8 mouse cellular contexts compared by ENCODE assay signal in genomic region chr13:73846589-73847464, GRCm38 (mm10). TPM values are rescaled to one million over a fixed set of nuclear protein-coding genes. Genes with fewer than 3 reads are reported as not detected.
DNase-seq lines count a peak whose midpoint lies in the region; ATAC-seq and TF ChIP-seq lines count a peak whose summit lies in the region.

No protein-coding gene starts in this region.

- peak overlapping the region; percentile 79 for H3K9ac ChIP-seq in hindbrain, embryonic 13.5 days
- 0 out of 2 replicates have a peak overlapping the region, but pooled peaks have one; percentile 50 for H3K9ac ChIP-seq in liver, postnatal 0 days (replicated peaks)
- H3K9ac ChIP-seq in stomach, embryonic 16.5 days (ENCODE audit: low read length): peak overlapping the region; percentile 75

- no peaks in the 10 kb centered on the region for H3K9me3 ChIP-seq in hindbrain, embryonic 13.5 days
- H3K9me3 ChIP-seq in liver, postnatal 0 days (ENCODE audit: low read length): no peaks in the 10 kb centered on the region
- H3K9me3 ChIP-seq in stomach, embryonic 16.5 days (replicated peaks; ENCODE audit: control insufficient read depth, low read length): no peaks in the 10 kb centered on the region

- TF ChIP-seq CTCF in liver, postnatal 0 days (IDR thresholded peaks at IDR 0.05; ENCODE audit: low read depth): no peak

- H3K36me3 ChIP-seq in hindbrain, embryonic 13.5 days: no peaks in the 10 kb centered on the region
- H3K36me3 ChIP-seq in liver, postnatal 0 days (replicated peaks; ENCODE audit: insufficient read depth, low read length): no peaks in the 10 kb centered on the region
- no peaks in the 10 kb centered on the region for H3K36me3 ChIP-seq in stomach, embryonic 16.5 days (ENCODE audit: control insufficient read depth, insufficient read depth, low read length)

- no peak overlapping the region for H3K27ac ChIP-seq in hindbrain, embryonic 13.5 days
- H3K27ac ChIP-seq in liver, postnatal 0 days (ENCODE audit: low read depth): no peak overlapping the region
- H3K27ac ChIP-seq in stomach, embryonic 16.5 days (ENCODE audit: low read length): no peak overlapping the region

- TF ChIP-seq EP300 in liver, postnatal 0 days (IDR thresholded peaks at IDR 0.05; ENCODE audit: low read depth): no peak

- H3K27me3 ChIP-seq in hindbrain, embryonic 13.5 days: peaks cover 35% of the 10 kb centered on the region
- H3K27me3 ChIP-seq in liver, postnatal 0 days (ENCODE audit: insufficient read depth, low read length): peaks cover 37% of the 10 kb centered on the region
- peaks cover 21% of the 10 kb centered on the region for H3K27me3 ChIP-seq in stomach, embryonic 16.5 days (ENCODE audit: control insufficient read depth, insufficient read depth, low read length)

- peak overlapping the region; percentile 65 for H3K4me3 ChIP-seq in hindbrain, embryonic 13.5 days
- H3K4me3 ChIP-seq in liver, postnatal 0 days (ENCODE audit: low read depth, low read length): peak overlapping the region; percentile 57
- peak overlapping the region; percentile 70 for H3K4me3 ChIP-seq in stomach, embryonic 16.5 days (replicated peaks; ENCODE audit: low read length)

- peak; percentile 33 for DNase-seq in adrenal gland, adult 2 months
- no peak for DNase-seq in adrenal gland, adult 8-10 months
- DNase-seq in urinary bladder, adult 2 months (ENCODE audit: low spot score): peak; percentile 37
- DNase-seq in urinary bladder, postnatal 36 days (ENCODE audit: low spot score in 2 of 2): no peak
- DNase-seq in liver, postnatal 0 days: peak; percentile 24
- DNase-seq in cerebellum, postnatal 36 days: no peak

- H3K4me1 ChIP-seq in hindbrain, embryonic 13.5 days (replicated peaks): peaks cover 6% of the 10 kb centered on the region
- peaks cover 8% of the 10 kb centered on the region for H3K4me1 ChIP-seq in liver, postnatal 0 days (ENCODE audit: insufficient read depth)
- no peaks in the 10 kb centered on the region for H3K4me1 ChIP-seq in stomach, embryonic 16.5 days (ENCODE audit: control insufficient read depth, insufficient read depth, low read length)

- peak; percentile 85 for ATAC-seq in hindbrain, embryonic 13.5 days (ENCODE audit: low FRiP score)
- ATAC-seq in liver, postnatal 0 days: peak; percentile 15; the same call in 1 of the 2 replicates
- ATAC-seq in stomach, embryonic 16.5 days (ENCODE audit: insufficient read depth, low FRiP score): peak; percentile 7; the same call in 1 of the 2 replicates

- under 1% methylated on average over 59 of the region's 65 CpGs for WGBS in hindbrain, embryonic 13.5 days
- WGBS in liver, postnatal 0 days (ENCODE audit: insufficient replicate concordance): 2% methylated on average over 57 of the region's 65 CpGs
- WGBS in stomach, embryonic 16.5 days: under 1% methylated on average over 60 of the region's 65 CpGs

- H3K4me2 ChIP-seq in hindbrain, embryonic 13.5 days: peak overlapping the region; percentile 88
- H3K4me2 ChIP-seq in liver, postnatal 0 days (ENCODE audit: low read depth, low read length): peak overlapping the region; percentile 83
- H3K4me2 ChIP-seq in stomach, embryonic 16.5 days (ENCODE audit: low read depth, low read length): peak overlapping the region; percentile 96

RNA-seq across cellular contexts. Expression of gene Nkd2, which starts 0.6 kb away (rescaled TPM):
- total RNA-seq in adrenal gland, adult 2 months (2021): 1 to 10 TPM; 1.4 to 2.8 TPM
- polyA plus RNA-seq in adrenal gland, adult 2 months (2012; rRNA removed): 1.8 and 3.7 TPM in 2 replicates
- 1 to 10 TPM; 2.5 to 3.7 (median 2.7) TPM for total RNA-seq in adrenal gland, adult 8-10 months (2022)
- 64.0 and 74.8 TPM in 2 replicates for polyA plus RNA-seq in urinary bladder, adult 2 months (2012; rRNA removed)
- polyA plus RNA-seq in hindbrain, embryonic 13.5 days (2015; fragmentation: Nextera tagmentation; extraction: Ambion mirVana): 9.5 and 9.7 TPM in 2 replicates
- 0.13 and 0.15 TPM in 2 replicates for polyA plus RNA-seq in liver, postnatal 0 days (2015; fragmentation: Nextera tagmentation; extraction: Ambion mirVana)
- polyA plus RNA-seq in stomach, embryonic 16.5 days (2015; fragmentation: Nextera tagmentation; extraction: Ambion mirVana): 5.0 and 6.4 TPM in 2 replicates

Comparison
In these comparisons a context has a peak if more than half of its experiments do, and no peak if none do; other contexts are left out.
1. DNase-seq: peak in adrenal gland, adult 2 months (single experiment), urinary bladder, adult 2 months (single experiment) and liver, postnatal 0 days (single experiment); none in adrenal gland, adult 8-10 months (single experiment), urinary bladder, postnatal 36 days (0 of 2) and cerebellum, postnatal 36 days (0 of 2).
2. ATAC-seq: peak in every context shown above with its lines; median percentile 85 in hindbrain, embryonic 13.5 days; 15 in liver, postnatal 0 days; 7 in stomach, embryonic 16.5 days.
3. Peak in every context shown above with its lines, with median percentiles within 50 percentile points of each other: H3K4me2 ChIP-seq, H3K4me3 ChIP-seq and H3K9ac ChIP-seq.